Mouse (Mus musculus) ovary, postnatal 36 days (tissue): Measurements from ENCODE around the gene Fcer1g.

Source experiments
- DNase-seq: peaks from one replicate; pipeline ENCODE4 v3.0.0; 2022; ENCODE audit warnings: low spot score, mixed read lengths

The Fcer1g gene

DNA sequence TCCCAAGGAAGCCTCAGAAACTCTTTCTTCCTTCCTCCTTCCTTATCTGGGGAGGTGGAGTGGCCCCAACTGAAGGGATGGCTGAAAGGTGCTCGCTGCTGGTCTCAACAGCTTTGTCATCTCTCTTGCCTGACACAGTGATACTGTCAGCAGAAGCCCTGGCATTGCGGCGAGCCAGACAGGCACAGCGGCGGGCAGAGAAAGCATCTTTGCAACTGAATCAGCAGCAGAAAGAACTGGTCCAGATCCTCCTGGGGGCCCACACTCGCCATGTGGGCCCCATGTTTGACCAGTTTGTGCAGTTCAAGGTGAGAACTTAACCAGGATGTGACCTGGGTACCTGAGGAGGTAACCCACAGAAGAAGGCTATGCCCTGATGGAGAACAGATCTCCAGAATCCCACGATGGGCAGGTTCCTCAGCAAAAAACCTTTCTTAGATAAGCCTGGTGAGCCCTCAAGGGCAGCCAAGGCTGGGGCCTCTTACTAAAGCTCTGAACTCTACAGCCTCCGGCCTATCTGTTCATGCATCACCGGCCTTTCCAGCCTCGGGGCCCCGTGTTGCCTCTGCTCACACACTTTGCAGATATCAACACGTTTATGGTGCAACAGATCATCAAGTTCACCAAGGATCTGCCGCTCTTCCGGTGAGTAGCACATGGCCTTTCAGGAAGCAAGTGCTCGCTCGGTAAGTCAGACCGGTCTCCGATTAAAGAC, 17.8 kb downstream of the Fcer1g start:
- no peak for DNase-seq

DNA sequence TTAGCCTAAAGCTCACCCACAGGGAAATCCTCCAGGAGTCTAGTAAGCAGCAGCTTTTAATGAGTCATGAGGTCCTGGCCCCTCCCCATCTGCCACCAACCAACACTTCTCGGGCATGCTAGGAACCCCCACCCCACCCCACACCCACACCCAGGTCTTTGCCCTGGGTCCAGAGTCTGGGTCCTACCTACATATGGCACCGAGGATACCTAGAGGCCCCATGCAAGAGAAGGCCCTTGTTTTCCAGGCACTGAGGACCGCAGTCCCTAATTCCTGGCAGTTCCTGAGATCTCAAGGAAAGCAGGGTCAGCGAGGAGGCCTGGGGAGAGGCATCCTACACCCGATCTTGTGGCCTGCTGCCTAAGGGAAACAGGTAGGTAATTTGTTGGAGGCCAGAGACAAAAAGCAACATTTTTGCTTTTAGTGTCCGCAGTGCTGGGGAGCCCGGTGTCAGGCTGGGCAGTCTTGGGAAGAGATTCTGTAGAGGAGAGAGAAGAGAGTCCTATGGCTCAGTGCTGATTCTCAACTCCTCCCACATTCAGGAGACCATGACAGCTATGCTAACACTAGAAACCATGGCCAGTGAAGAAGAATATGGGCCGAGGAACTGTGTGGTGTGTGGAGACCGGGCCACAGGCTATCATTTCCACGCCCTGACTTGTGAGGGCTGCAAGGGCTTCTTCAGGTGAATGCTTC, 20.2 kb downstream of the Fcer1g start, which contains the start of gene Nr1i3:
Nr1i3 (plus strand) TSS at position 170 of the 696 bp plus-strand sequence.
- no peak for DNase-seq

DNA sequence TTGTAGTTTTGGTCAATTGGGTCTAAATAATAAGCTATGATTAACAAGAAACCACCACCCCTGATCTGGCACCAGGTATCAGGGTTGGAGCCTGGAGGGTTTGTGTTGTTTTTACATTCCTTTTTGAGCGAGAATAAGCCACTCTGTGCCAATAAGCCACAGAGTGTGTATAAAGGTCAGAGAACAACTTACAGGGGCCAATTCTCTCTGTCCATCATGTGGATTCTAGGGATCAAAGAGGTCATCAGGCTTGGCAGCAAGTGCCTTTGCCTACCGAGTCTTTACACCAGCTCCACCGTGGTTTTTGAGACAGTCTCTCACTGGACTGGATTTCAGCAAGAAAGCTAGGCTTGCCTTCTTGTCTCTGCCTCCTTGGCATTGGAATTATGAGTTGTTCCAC, 21.3 kb downstream of the Fcer1g start:
- no peak for DNase-seq

DNA sequence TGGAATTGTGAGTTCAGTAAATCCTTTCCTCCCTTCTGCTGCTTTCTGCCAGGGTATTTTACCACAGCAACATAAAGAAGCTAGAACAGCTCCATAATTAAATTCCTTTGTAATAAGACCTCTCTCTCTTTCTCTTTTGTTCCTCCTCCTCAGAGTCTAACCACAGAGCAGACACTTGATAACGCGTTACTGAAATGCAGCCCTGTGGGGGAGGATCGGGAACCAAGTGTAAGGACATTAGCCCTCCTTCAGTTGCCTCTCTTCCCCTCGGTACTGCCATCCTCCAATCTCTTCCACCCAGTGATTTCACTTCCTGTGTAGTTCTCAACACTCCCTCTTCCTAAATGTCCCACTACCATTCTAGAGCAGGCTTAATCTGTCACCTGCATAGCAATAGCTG, 24.8 kb downstream of the Fcer1g start:
- DNase-seq = no peak

DNA sequence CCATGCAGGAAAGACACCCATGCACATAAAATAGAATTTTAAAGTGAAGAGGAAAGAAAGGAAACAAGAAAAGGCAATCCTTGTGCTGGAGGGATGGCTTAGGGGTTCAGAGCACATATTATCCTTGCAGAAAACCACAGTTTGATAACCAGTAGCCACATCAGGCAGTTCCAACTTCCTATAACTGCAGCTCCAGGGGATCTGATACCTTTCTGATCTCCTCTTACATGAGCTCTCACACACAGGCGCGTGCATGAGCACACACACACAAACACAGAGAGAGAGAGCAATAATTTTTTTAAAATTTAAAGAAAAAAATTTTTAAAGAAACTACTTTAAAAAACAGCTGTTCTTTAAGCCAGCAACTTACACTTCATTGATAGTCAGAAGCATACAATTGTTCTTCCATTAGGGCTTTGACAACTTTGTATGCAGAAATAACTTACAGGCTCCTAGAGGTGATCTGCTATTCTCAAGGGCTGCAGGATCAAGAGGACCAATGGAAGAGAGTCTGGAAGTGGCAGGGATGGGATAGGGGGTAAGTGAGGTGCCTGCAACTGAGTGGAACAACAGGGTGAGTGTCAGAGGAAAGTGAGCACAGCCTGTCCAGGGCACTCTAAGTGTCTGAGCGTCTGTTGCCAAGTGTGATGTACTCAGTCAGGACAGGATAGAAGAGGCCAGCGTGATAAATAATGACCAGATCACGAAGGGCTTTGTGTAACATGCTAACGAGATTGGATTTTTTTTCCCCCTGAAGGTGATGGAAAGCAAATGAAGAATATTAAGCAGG, 28.3 kb downstream of the Fcer1g start:
- no peak for DNase-seq

DNA sequence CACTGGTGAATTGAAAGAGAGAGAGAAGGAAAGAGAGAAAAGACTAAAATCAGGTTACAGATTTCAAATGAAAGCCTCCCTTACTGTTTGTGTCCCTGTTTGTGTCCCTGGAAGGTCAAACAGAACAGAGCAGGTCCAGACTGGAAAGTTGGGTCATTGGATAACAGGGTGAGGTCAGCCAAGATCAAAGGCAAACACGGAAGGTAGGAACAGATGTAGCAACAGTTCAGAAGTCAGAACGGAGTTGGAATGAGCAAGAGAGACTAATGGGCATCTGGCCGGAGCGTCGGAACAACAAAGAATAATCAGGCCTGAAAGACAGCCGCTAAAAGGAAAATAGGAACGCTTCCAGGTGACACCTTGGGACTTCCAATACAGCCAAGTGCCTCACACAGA, 29.9 kb downstream of the Fcer1g start:
- no peak for DNase-seq

DNA sequence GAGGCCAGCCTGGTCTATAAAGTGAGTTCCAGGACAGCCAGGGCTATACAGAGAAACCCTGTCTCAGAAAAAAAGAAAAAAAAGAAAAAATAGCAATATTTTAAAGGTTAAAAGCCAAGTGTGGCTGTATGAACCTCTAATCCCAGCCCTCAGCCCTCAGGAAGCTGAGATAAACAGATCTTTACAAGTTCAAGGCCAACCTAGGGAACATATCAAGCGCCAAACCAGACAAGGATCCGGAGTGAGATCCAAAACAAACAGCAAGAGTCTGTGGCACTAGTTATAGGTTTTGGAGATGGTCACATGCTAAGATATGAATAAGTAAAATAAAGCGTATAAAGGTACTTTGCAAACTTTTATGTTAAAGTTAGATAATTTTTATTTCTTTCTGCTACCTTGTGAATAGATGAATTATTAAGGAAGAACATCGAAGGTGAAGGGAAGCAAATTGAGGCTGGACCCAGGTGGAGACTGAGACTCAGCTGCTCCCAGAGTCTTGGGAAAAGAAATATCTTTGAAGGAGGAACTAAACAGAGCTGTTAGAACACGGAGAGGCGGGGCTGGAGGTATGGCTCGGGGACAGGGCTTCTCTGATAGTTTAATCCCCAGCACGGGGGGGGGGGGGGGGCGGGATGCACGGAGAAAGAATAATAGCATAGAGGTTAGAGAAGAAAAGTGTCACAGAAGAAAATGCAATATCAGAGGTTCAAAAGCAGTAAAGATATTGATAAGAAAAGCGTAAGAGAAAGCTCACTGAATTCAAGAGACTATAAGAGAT, 30.5 kb downstream of the Fcer1g start:
- DNase-seq = no peak

DNA sequence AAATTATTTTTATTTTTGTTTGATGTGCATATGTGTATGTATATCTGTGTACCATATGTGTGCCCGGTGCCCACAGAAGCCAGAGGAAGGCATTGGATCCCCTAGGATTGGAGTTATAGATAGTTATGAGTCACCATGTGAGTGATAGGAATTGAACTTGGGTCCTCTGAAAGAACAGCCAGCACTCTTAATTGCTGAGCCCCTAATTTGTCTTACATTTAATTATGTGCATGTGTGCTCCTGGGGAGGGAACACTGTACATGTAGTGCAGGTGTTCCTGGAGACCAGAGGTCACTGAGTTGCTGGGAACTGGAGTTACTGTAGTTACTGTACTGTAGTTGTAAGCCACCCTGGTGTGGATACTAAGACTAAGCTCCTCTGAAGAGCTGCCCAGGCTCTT, 33.4 kb downstream of the Fcer1g start:
- no peak for DNase-seq

DNA sequence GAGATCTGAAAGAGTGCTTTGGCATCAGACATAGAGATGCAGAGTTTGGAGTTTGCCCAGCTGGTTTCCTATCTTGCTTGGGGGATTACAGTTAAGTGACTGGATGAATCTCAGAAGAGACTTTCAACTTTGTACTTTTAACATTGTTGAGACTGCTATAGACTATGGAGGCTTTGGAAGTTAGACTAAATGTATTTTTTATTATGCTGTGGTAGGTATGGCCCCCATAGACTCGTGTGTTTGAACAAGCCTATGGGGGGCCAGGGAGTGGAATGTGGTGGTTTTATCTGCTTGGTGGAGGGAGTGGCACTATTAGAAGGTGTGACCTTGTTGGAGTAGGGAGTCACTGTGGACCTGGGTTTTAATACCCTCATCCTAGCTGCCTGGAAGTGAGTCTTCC, 34.6 kb downstream of the Fcer1g start:
- DNase-seq = no peak

DNA sequence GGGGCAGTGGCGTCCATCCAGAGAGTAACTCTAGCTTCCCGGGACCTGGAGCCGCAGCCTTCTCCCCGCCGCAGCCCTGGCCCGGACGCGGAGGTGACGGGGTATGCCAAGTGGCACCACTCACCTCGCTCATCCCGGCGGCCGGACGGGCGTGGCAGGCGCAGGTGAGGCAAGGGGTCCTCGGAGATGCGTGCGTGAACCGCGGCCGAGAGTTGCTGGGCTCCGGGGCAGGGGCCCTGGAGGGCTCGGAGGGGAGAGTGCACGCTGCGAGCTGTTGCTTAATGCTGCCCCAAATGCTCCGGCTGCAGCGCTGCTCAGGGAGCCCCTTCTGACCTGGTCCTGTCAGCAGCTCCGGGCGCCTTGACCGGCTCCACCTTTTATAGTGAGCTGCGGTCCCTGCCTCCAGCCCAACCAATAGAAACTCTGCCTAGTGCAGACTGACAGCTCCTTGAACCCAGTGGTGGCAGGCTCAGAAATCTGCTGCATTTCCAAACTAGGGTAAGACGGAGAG, 38.2 kb downstream of the Fcer1g start, which contains the start of gene Pcp4l1:
Pcp4l1 (minus strand) TSS at position 382 of the 511 bp plus-strand sequence.
- peak; percentile 68 for DNase-seq

DNA sequence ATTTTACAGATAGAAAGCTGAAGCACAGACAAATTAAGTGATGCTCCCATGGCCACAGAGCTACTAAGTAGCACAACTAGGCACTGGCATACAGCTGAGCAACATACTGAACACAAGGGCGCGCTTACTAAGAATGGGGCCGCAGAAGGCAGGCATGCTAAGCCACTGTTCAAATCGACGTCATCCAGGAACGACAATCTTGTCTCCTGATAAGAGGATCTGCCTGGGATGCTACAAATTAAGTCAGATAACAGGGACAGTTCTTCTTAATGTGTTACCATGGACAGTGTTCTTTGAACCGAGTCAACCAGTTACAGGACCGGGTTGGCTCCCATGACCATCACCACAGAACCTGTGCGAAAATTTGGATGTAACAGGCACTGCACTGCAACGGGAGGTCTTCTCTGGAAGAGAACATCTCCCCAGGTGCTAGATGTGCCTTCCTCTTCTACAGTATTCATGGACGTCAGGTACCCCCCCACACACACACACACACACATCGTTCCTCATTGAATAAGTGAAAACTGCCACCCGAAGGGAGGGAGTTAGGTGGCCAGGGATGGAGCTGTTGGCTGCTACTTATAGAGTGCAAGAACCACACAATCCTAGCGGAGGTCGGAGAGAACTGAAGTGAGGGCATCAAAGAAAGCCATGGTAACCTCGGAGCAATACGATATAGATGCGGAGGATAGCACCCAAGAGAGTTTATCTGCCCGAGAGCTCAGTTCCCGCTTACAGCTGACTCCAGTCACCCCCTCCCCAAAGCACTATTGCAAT, 38.9 kb downstream of the Fcer1g start:
- no peak for DNase-seq

DNA sequence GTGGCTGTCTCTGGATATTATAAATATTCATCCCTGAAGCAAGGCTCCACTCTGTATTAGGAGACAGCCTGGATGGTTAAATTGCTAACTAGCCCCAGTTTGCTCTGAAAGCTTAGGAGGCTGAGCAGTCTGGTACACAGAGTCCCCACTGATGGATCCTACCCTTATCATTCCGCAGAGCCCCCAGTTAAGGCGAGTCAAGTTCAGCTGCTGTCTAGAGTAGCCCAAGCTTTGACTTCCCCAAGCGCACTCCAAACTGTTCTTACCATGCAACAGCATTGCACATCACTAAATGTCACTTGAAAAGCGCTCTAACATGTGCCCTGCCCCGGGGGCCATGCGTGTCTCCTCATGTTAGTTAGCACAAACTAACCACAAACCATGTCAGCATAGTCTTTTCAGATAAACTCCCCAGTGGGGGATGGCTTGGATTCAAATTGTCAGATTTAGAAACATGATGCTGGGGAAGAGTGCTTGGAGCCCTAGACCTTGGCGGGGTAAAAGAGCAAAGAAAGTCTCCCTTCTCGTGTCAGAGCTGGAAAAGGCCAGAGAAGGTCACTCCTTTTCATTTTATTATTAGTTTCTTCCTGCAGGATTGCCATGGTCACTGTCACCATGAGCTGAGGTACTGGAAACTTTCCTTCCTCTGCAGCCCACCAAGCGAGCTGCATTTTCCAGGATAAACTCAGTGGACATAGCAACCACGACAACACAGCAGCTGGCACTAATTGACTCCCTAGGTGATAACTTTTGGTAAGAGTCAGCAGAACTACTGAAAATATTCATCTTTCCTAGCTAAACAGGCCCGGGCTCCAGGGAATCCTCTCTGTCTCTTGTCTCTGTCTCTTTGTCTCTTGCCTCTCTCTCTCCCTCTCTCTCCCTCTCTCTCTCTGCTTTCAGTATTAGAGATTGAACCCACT, 40.0 kb downstream of the Fcer1g start:
- no peak for DNase-seq

DNA sequence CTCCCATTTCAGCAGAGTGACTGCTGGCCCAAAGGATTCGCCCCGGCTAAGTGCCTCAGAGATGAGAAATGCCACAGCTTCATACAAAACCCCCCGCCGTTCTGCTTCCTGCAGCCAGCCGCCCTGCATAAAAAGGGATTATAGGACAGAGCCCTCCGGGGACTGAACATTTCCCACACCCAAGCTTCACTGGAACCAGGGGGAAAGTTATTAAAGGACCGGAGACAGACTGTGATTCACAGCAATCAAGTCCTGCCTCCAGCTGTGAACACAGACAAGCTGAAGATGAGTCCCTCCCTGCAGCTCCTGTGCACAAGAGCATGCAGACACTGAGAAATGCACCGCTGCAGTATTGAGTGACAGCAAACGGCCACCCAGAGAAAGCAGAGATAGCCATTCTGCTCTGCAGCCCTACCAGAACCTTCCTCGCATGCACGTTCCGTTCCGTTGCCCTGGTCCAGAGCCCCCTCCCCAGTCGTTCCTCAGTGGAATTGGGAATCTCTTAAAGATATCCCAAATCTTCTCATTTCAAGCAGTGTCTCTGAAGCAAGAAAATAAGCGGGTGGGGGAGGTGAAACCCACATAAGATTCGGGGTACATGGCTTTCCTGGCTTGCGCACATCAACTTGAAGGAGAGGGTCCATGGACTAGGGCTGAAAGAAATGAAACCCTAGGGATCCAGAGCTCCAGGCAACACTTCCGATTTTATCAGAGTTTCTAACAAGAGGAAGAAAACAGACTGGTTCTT, 40.9 kb downstream of the Fcer1g start:
- no peak for DNase-seq

DNA sequence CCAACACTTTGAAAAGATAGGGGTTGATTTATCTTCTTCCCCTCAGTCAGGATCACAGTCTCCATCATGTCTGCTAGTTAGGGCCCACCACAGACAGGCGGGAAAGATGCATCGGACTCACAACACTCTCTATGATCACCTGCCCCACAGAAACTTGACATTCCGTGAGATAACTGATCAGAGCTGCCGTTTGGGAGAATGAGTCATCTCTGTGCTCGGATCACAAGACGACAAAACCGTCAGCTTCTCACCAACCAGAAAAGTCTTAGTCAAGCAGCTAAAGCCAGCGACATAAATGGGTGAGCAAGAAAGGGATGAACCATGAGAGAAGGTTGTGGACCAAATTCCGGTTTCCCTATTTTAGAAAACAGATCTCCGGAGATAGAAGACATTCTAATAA, 41.9 kb downstream of the Fcer1g start:
- no peak for DNase-seq

DNA sequence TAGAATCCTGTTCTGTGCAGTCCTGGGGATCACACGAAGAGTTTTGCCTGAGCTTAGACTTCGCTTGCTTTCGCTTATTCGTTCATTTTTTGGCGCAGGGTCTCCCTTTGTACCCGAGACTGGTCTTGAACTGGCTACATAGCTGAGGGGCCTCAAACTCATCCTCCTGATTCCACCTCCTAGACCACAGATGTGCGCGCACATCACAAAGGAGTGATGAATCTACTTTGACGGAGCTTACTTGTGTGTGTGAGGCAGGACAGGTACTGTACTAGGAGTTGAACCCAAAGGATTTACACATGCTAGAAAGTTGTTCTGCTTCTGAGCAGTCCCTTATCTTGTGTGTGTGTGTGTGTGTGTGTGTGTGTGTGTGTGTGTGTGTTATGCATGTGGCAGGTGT, 43.3 kb downstream of the Fcer1g start:
- DNase-seq = no peak

DNA sequence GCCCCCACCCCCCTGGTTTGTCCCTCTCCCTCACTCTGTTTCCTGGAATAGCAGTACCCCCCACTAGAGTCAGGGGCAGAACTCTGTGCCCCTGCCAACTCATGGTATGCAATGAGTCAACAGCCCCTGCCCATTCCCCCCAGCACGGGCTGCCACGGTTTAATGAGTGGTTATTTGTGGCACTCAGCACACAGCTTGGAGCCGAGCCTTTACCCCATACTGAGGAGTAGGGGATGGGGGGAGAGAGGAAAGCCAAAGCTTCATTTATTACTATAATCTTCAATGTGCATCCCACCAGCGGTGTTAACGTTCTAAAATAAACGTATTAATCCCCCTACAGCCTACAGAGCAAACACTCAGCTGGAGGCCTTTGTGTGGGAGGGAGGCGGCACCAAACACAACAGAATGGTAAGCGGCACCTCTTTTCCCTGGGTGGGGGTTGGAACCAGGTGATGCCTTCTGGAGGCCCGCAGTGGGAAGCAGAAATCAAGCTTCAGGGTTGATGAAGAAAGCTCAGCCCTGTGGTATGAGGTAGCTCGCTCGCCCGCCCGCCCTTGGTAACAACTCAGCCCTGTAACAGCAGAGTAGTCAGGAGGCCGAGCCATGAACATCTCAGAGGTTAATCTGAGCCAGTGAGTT, 44.6 kb downstream of the Fcer1g start:
- DNase-seq = peak; percentile 43

DNA sequence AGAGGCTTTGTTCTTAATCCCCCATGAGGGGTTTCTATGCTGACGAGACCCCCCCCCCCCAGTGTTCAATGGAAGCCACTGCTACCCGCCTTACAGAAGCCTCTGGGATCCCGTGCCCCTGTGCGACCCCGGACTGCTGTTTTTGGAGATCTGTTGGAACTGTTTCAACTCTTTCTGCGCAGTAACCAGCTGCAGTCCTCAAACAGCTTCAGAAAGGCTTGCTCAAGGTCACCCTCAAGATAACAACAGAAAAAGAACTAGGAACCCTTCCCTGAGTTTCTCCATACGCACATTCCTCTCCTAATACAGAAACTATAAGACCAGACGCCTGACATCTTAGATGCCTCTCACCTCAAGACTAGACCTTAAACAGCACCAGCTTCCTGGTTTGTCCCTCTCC, 45.1 kb downstream of the Fcer1g start:
- DNase-seq = peak; percentile 41

DNA sequence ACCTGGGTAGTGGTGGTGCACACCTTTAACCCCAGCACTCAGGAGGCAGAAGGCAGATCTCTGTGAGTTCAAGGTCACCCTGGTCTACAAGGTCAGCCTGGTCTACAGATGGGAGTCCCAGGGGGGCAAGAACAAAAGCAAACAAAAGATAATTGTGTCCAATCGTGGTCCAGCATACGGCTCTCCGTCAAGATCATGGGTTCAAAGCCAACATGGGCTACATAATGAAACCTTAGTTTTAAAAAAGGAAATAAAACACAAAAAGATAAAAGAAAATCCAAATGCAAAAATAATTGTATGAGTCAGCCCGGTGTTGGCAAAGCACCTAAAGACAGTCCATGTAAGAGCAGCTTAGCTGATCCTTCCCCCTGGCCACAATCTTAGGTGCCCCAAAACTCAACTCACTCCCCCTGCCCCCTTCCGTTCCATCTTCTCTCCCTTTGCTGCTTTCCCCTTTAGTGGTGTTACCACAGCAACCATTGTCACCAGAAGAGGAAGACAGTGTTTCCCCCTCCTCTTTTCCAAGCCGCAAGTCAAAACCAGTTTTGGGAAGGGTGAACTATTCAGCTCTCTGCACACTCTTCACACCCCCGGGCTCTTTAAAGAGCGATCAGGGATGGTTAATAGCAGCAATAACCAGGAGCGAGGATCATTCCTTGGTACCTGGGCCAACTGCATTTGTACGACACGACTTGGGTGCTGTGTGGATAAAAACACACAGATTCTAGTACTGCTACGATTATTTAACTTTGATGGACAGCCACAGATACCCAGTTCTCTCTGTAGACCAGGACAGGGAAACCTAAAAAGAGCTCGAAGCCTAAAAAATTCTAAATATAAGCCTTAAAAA, 46.1 kb downstream of the Fcer1g start:
- no peak for DNase-seq
